Mouse (Mus musculus): ENCODE measurements around the gene Sectm1a. TPM values are rescaled to one million over a fixed set of nuclear protein-coding genes. Genes with fewer than 3 reads are reported as not detected.
"Not testable (repeated sequence)": the region's sequence is repeated elsewhere in the genome, so short reads cannot be mapped to it uniquely, and the experiment has no call there.

Gene Sectm1a
- total RNA-seq, 4 experiments from 2014 or later = not detected

GRCm38 (mm10) chr11:121089756-121090546 lies 8.9 kb upstream of the Sectm1a start:
- DNase-seq (ENCODE audit: low spot score in 2 of 2) = no peak

- no peak for DNase-seq (ENCODE audit: low spot score in 2 of 2)
These were observed 8.0 kb upstream of the Sectm1a start for GRCm38 (mm10) chr11:121088997-121089396.

GRCm38 (mm10) chr11:121086296-121086695 lies 5.3 kb upstream of the Sectm1a start:
- DNase-seq (ENCODE audit: low spot score in 2 of 2) = no peak

- DNase-seq (ENCODE audit: low spot score in 2 of 2) = no peak
These were observed 4.2 kb upstream of the Sectm1a start for GRCm38 (mm10) chr11:121085181-121085580.

GRCm38 (mm10) chr11:121082857-121083500 lies 2.0 kb upstream of the Sectm1a start:
- DNase-seq (ENCODE audit: low spot score in 2 of 2) = no peak

GRCm38 (mm10) chr11:121082250-121082649 lies 1.2 kb upstream of the Sectm1a start:
- no peak for DNase-seq (ENCODE audit: low spot score in 2 of 2)

- no peak for DNase-seq (ENCODE audit: low spot score in 2 of 2)
These were observed 690 bp downstream of the Sectm1a start for GRCm38 (mm10) chr11:121080330-121080729.

- no peak for DNase-seq (ENCODE audit: low spot score in 2 of 2)
These were observed 5.4 kb downstream of the Sectm1a start for GRCm38 (mm10) chr11:121075655-121076054.

- DNase-seq (ENCODE audit: low spot score in 2 of 2) = not testable (repeated sequence)
These were observed 11.4 kb downstream of the Sectm1a start for GRCm38 (mm10) chr11:121069662-121070061.

GRCm38 (mm10) chr11:121067895-121068294 lies 13.1 kb downstream of the Sectm1a start:
- DNase-seq (ENCODE audit: low spot score in 2 of 2) = no peak

- no peak for DNase-seq (ENCODE audit: low spot score in 2 of 2)
These were observed 16.8 kb downstream of the Sectm1a start for GRCm38 (mm10) chr11:121064197-121064596.

GRCm38 (mm10) chr11:121063379-121063778 lies 17.6 kb downstream of the Sectm1a start, which contains the start of gene Sectm1b:
TSS of gene Sectm1b (minus strand) at chr11:121063569.
- DNase-seq (ENCODE audit: low spot score in 2 of 2) = no peak

GRCm38 (mm10) chr11:121061615-121062014 lies 19.4 kb downstream of the Sectm1a start:
- DNase-seq (ENCODE audit: low spot score in 2 of 2) = no peak

- DNase-seq (ENCODE audit: low spot score in 2 of 2) = not testable (repeated sequence)
These were observed 20.5 kb downstream of the Sectm1a start for GRCm38 (mm10) chr11:121060401-121061067.

- no peak for DNase-seq (ENCODE audit: low spot score in 2 of 2)
These were observed 21.5 kb downstream of the Sectm1a start for GRCm38 (mm10) chr11:121059471-121059870.

GRCm38 (mm10) chr11:121058956-121059355 lies 22.1 kb downstream of the Sectm1a start:
- DNase-seq (ENCODE audit: low spot score in 2 of 2) = no peak

GRCm38 (mm10) chr11:121058122-121058521 lies 22.9 kb downstream of the Sectm1a start:
- DNase-seq (ENCODE audit: low spot score in 2 of 2) = no peak

- peak in 1 of 2 experiments; percentile 11 for DNase-seq (ENCODE audit: low spot score in 2 of 2)
These were observed 24.3 kb downstream of the Sectm1a start for GRCm38 (mm10) chr11:121056536-121057236.

- peak; percentile 59 for DNase-seq (ENCODE audit: low spot score in 2 of 2)
These were observed 27.5 kb downstream of the Sectm1a start for GRCm38 (mm10) chr11:121053536-121053935.

- no peak for DNase-seq (ENCODE audit: low spot score in 2 of 2)
These were observed 28.6 kb downstream of the Sectm1a start for GRCm38 (mm10) chr11:121052387-121052786.

GRCm38 (mm10) chr11:121051793-121052192 lies 29.2 kb downstream of the Sectm1a start:
- DNase-seq (ENCODE audit: low spot score in 2 of 2) = no peak

Data from gastrocnemius, adult 8-10 months (tissue).